Mouse (Mus musculus): ENCODE data around the gene 4930572O03Rik. TPM values are rescaled to one million over a fixed set of nuclear protein-coding genes. Genes with fewer than 3 reads are reported as not detected.
"Not testable (repeated sequence)": the region's sequence is repeated elsewhere in the genome, so short reads cannot be mapped to it uniquely, and the experiment has no call there.

The 4930572O03Rik gene
- polyA plus RNA-seq, 1 experiment from 2014 or later = not detected

DNA sequence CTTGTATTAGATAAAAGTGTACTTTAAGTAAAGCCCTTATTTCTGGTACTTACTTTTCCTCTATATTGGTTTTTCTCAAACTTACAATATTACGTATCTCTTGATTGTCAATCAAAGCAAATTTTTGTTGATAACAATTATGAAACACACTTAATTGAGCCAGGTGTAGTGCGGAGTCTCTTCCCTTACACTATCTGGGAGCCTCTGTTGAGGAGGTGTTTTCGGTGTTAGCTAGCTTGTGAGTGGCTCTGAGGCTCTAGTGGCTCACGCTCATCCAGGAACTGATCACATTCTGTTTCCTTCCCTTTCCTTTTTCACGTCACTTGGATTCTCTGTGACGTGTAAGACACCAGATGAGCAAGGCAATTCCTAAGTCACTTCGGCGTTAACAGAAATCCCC is 53.3 kb downstream of the 4930572O03Rik start:
- H3K9ac ChIP-seq; ATAC-seq (replicated peaks; ENCODE audit: low FRiP score); H3K27me3 ChIP-seq; H3K4me1 ChIP-seq; H3K27ac ChIP-seq; H3K4me3 ChIP-seq (replicated peaks); H3K36me3 ChIP-seq; H3K4me2 ChIP-seq: not testable (repeated sequence)
- WGBS = 77% methylated on average over 8 of the region's 8 CpGs
- peaks cover 15% of the 10 kb centered on the region for H3K9me3 ChIP-seq (replicated peaks)

DNA sequence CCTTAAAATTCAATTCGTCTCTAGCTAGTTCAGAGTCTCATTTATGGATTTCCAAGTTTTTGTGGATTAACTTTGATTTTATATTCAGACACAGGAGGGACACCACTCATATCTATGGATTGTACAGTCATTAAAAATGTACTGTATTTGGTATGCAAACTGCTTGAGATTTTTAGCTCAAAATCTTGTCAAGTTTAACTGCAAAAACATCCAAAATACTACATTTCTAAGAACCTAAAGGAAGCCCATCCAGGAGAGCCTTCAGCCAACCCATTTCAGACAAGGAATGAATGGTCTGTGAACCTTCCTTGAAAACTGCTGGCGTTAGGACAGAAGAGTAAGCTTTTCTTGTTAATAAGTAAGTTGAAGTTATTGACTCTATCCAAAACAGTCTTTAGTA is 53.9 kb downstream of the 4930572O03Rik start:
- ATAC-seq (replicated peaks; ENCODE audit: low FRiP score) = not testable (repeated sequence)

DNA sequence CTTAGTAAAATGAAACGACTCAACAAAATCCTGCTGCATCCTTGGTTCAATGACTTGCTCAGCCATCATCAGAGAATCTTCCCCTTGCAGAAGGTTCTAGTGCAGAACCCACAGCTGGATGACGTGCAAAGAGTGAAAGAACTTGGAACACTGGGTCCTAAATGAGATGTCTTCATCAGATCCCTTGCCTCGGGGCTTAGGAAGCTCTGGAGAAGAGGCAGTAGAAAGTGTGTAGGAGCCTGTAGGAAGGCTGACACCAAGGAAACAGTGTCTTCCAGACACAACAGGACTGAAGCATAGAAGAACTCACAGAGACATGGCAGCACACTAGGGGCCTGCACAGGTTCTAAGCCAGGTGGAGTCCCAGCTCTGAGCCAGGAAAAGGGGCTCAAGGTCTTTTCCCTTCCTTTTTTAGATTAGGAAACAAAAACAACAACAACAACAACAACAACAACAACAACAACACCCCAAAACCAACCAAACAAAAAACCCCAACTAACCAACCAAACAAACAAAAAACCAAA is 54.4 kb downstream of the 4930572O03Rik start:
- not testable (repeated sequence) for H3K4me2 ChIP-seq; H3K9ac ChIP-seq; H3K27me3 ChIP-seq; H3K4me3 ChIP-seq (replicated peaks); ATAC-seq (replicated peaks; ENCODE audit: low FRiP score); H3K36me3 ChIP-seq; H3K4me1 ChIP-seq; H3K27ac ChIP-seq
- H3K9me3 ChIP-seq (replicated peaks) = peaks cover 18% of the 10 kb centered on the region
- 59% methylated on average over 3 of the region's 3 CpGs for WGBS

More for the DNA sequence above, 53.9 kb downstream of the 4930572O03Rik start:
- H3K9ac ChIP-seq; H3K36me3 ChIP-seq; H3K27me3 ChIP-seq; H3K4me1 ChIP-seq; H3K27ac ChIP-seq; H3K4me3 ChIP-seq (replicated peaks); H3K4me2 ChIP-seq: not testable (repeated sequence)
- WGBS = 62% methylated on average over 2 of the region's 2 CpGs
- H3K9me3 ChIP-seq (replicated peaks) = peaks cover 18% of the 10 kb centered on the region

Other genes starting within 250 kb of the 4930572O03Rik start
- gene Gm21149, start 180.5 kb downstream of the 4930572O03Rik start, polyA plus RNA-seq (2015; fragmentation: Nextera tagmentation; extraction: Ambion mirVana) = not detected in 2 replicates
- gene Gm21190, start 127.8 kb downstream of the 4930572O03Rik start, polyA plus RNA-seq (2015; fragmentation: Nextera tagmentation; extraction: Ambion mirVana) = not detected in 2 replicates
- gene Gm21083, start 79.7 kb downstream of the 4930572O03Rik start, polyA plus RNA-seq (2015; fragmentation: Nextera tagmentation; extraction: Ambion mirVana) = not detected in 2 replicates
- gene Speer4d, start 38.0 kb downstream of the 4930572O03Rik start, polyA plus RNA-seq (2015; fragmentation: Nextera tagmentation; extraction: Ambion mirVana) = not detected in 2 replicates
- not detected in 2 replicates for gene Speer4c, start 57.2 kb upstream of the 4930572O03Rik start, polyA plus RNA-seq (2015; fragmentation: Nextera tagmentation; extraction: Ambion mirVana)

Data from kidney, embryonic 15.5 days (tissue).